Mouse (Mus musculus) liver, embryonic 11.5 days (tissue): Measurements from ENCODE around the gene Ago1. TPM values are rescaled to one million over a fixed set of nuclear protein-coding genes. Genes with fewer than 3 reads are reported as not detected.

Experiments
- ATAC-seq: fragments of 200-750 bp; cut with Nextera tagmentation; replicated peaks from 2 replicates; pipeline ENCODE4 v1.8.0; 2017; ENCODE audit warnings: moderate number of reproducible peaks, mild to moderate bottlenecking, moderate TSS enrichment, moderate library complexity; ENCODE audit not compliant: low FRiP score
- DNase-seq: peaks from one replicate; pipeline ENCODE4 v3.0.0-alpha.2; 2017; ENCODE audit warnings: low spot score
- H3K27ac ChIP-seq: fragments of 300-500 bp; sonication (generic); 2 replicates; pipeline ENCODE4 v1.5.1; 2014; ENCODE audit warnings: mild to moderate bottlenecking, low read depth, low read length, control low read depth
- H3K27me3 ChIP-seq: fragments of 300-500 bp; sonication (generic); replicated peaks from 2 replicates; pipeline ENCODE4 v1.6.1; 2014; ENCODE audit warnings: low read length, mixed read lengths; ENCODE audit not compliant: control insufficient read depth, insufficient read depth
- H3K36me3 ChIP-seq: fragments of 300-500 bp; sonication (generic); 2 replicates; pipeline ENCODE4 v1.6.1; 2014; ENCODE audit warnings: mild to moderate bottlenecking, low read length, moderate library complexity, mixed read lengths; ENCODE audit not compliant: control insufficient read depth, insufficient read depth
- H3K4me1 ChIP-seq: fragments of 300-500 bp; sonication (generic); replicated peaks from 2 replicates; pipeline ENCODE4 v1.6.1; 2014; ENCODE audit warnings: low read length, mixed read lengths; ENCODE audit not compliant: control insufficient read depth, insufficient read depth
- H3K4me2 ChIP-seq: fragments of 300-500 bp; sonication (generic); 2 replicates; pipeline ENCODE4 v1.6.1; 2014; ENCODE audit warnings: mild to moderate bottlenecking, control low read depth, moderate library complexity
- H3K4me3 ChIP-seq: fragments of 300-500 bp; sonication (generic); 2 replicates; pipeline ENCODE4 v1.5.1; 2014; ENCODE audit warnings: low read depth, low read length, control low read depth
- H3K9ac ChIP-seq: fragments of 300-500 bp; sonication (generic); 2 replicates; pipeline ENCODE4 v1.6.1; 2014; ENCODE audit warnings: low read depth, low read length, control low read depth
- H3K9me3 ChIP-seq: fragments of 300-500 bp; sonication (generic); 2 replicates; pipeline ENCODE4 v1.6.1; 2016; ENCODE audit warnings: low read length, inconsistent platforms, mixed read lengths; ENCODE audit not compliant: control insufficient read depth
- WGBS: fragments of 180-500 bp; shearing (Covaris S2); extraction: QIAGEN DNeasy Blood & Tissue Kit; methylation state at CpG from one replicate; pipeline ENCODE4 v1.1.7; 2014; 5-methylcytosine and 5-hydroxymethylcytosine counted together
- polyA plus RNA-seq: library from polyadenylated mRNA; unstranded; fragments of >200 nt; fragmentation: Nextera tagmentation; extraction: Ambion mirVana; gene quantifications from 2 replicates; pipeline ENCODE4 v1.2.1, GENCODE M21; 2014

The Ago1 gene
- polyA plus RNA-seq, 1 experiment from 2014 or later = 4.9 TPM

GRCm38 (mm10) chr4:126496963-126497362 is 28.6 kb upstream of the Ago1 start:
- DNase-seq (no peak), ATAC-seq (no peak)
- no peak overlapping the region for H3K27ac ChIP-seq
- no peak overlapping the region for H3K4me3 ChIP-seq
- H3K9ac ChIP-seq = no peak overlapping the region
- H3K27me3 ChIP-seq = no peaks in the 10 kb centered on the region
- 85% methylated on average over 2 of the region's 2 CpGs for WGBS
- no peaks in the 10 kb centered on the region for H3K36me3 ChIP-seq
- H3K4me2 ChIP-seq = no peak overlapping the region
- H3K4me1 ChIP-seq = no peaks in the 10 kb centered on the region
- no peaks in the 10 kb centered on the region for H3K9me3 ChIP-seq

- H3K9ac ChIP-seq = no peak overlapping the region
- H3K4me3 ChIP-seq = no peak overlapping the region
- H3K27ac ChIP-seq = no peak overlapping the region
- no peak overlapping the region for H3K4me2 ChIP-seq
- ATAC-seq = no peak
- no peaks in the 10 kb centered on the region for H3K4me1 ChIP-seq
- no peaks in the 10 kb centered on the region for H3K36me3 ChIP-seq
- no peak for DNase-seq
- WGBS = 68% methylated on average over 5 of the region's 5 CpGs
- no peaks in the 10 kb centered on the region for H3K27me3 ChIP-seq
- no peaks in the 10 kb centered on the region for H3K9me3 ChIP-seq
These were observed 27.8 kb upstream of the Ago1 start for GRCm38 (mm10) chr4:126495942-126496790.

DNA sequence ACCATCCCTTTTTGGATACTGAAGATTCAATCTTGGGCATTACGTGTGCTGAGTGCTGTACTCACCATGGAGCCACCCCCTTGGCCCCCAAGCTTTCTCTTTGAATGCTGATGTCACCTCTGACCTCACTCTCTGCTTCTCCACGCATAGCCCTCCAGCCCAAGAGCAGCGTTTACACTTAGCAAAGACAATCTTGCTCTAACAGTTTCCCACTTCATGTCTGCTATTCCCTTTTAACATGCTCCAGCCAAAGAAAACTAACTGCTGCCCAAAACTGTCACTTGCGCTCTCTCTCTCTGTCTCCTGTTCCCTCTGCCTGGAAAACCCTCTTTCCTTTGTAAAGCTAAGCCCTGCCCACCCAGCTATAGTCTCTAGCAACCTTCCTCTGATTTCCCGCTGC is 27.1 kb upstream of the Ago1 start:
- H3K36me3 ChIP-seq = no peaks in the 10 kb centered on the region
- WGBS = 61% methylated on average over 5 of the region's 5 CpGs
- no peak for DNase-seq
- no peaks in the 10 kb centered on the region for H3K9me3 ChIP-seq
- H3K27ac ChIP-seq = no peak overlapping the region
- H3K4me2 ChIP-seq = no peak overlapping the region
- H3K4me1 ChIP-seq = no peaks in the 10 kb centered on the region
- ATAC-seq = no peak
- H3K27me3 ChIP-seq = no peaks in the 10 kb centered on the region
- H3K4me3 ChIP-seq = no peak overlapping the region
- no peak overlapping the region for H3K9ac ChIP-seq

GRCm38 (mm10) chr4:126493416-126493815 is 25.0 kb upstream of the Ago1 start:
- DNase-seq (no peak), ATAC-seq (no peak)
- no peaks in the 10 kb centered on the region for H3K27me3 ChIP-seq
- H3K4me3 ChIP-seq = no peak overlapping the region
- no peaks in the 10 kb centered on the region for H3K4me1 ChIP-seq
- no peak overlapping the region for H3K27ac ChIP-seq
- H3K9ac ChIP-seq = no peak overlapping the region
- no peaks in the 10 kb centered on the region for H3K36me3 ChIP-seq
- no peaks in the 10 kb centered on the region for H3K9me3 ChIP-seq
- no peak overlapping the region for H3K4me2 ChIP-seq
- WGBS = 67% methylated on average over 4 of the region's 4 CpGs

GRCm38 (mm10) chr4:126491977-126492376 is 23.6 kb upstream of the Ago1 start:
- H3K4me1 ChIP-seq = no peaks in the 10 kb centered on the region
- WGBS = 66% methylated on average over 5 of the region's 5 CpGs

GRCm38 (mm10) chr4:126490726-126491125 is 22.3 kb upstream of the Ago1 start:
- H3K9ac ChIP-seq = no peak overlapping the region
- H3K9me3 ChIP-seq = no peaks in the 10 kb centered on the region
- WGBS = 80% methylated on average over 12 of the region's 12 CpGs
- H3K27ac ChIP-seq = no peak overlapping the region
- H3K36me3 ChIP-seq = no peaks in the 10 kb centered on the region
- no peaks in the 10 kb centered on the region for H3K27me3 ChIP-seq
- ATAC-seq (no peak), DNase-seq (no peak)
- H3K4me2 ChIP-seq = no peak overlapping the region
- H3K4me3 ChIP-seq = no peak overlapping the region
- no peaks in the 10 kb centered on the region for H3K4me1 ChIP-seq

More at GRCm38 (mm10) chr4:126491977-126492376, 23.6 kb upstream of the Ago1 start:
- ATAC-seq (no peak), DNase-seq (no peak)
- Histone ChIP-seq H3K27ac (no peak overlapping the region), H3K4me3 (no peak overlapping the region), H3K9ac (no peak overlapping the region), H3K27me3 (no peaks in the 10 kb centered on the region), H3K36me3 (no peaks in the 10 kb centered on the region), H3K4me2 (no peak overlapping the region), H3K9me3 (no peaks in the 10 kb centered on the region)

DNA sequence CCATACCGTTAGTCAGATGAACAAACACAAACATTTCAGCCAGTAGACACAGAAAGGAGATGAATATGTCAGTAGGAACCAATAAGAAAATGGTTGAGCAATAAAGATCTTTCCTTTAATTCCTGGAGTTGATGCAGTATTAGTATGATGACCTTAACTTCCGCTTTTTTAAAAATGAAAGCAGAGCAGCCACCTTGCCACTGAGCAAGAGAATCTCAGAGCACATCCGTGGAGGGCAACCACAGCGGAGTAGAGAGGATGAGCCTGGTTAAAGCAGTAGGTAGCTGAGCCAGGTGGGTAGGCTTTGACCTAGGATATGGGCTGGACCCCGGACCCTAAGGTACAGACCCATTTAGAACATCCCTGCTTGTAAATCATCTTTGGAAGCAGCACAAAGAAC is 21.4 kb upstream of the Ago1 start:
- H3K27me3 ChIP-seq = no peaks in the 10 kb centered on the region
- no peak overlapping the region for H3K27ac ChIP-seq
- no peaks in the 10 kb centered on the region for H3K9me3 ChIP-seq
- no peaks in the 10 kb centered on the region for H3K4me1 ChIP-seq
- no peak for DNase-seq
- no peak overlapping the region for H3K9ac ChIP-seq
- no peak overlapping the region for H3K4me3 ChIP-seq
- no peak overlapping the region for H3K4me2 ChIP-seq
- no peak for ATAC-seq
- H3K36me3 ChIP-seq = no peaks in the 10 kb centered on the region
- 73% methylated on average over 5 of the region's 5 CpGs for WGBS

GRCm38 (mm10) chr4:126486217-126486616 is 17.8 kb upstream of the Ago1 start:
- DNase-seq (no peak), ATAC-seq (no peak)
- Histone ChIP-seq H3K4me2 (no peak overlapping the region), H3K36me3 (no peaks in the 10 kb centered on the region), H3K9me3 (no peaks in the 10 kb centered on the region), H3K4me1 (no peaks in the 10 kb centered on the region), H3K27me3 (no peaks in the 10 kb centered on the region), H3K9ac (no peak overlapping the region), H3K27ac (no peak overlapping the region), H3K4me3 (no peak overlapping the region)
- 75% methylated on average over 1 of the region's 1 CpGs for WGBS

DNA sequence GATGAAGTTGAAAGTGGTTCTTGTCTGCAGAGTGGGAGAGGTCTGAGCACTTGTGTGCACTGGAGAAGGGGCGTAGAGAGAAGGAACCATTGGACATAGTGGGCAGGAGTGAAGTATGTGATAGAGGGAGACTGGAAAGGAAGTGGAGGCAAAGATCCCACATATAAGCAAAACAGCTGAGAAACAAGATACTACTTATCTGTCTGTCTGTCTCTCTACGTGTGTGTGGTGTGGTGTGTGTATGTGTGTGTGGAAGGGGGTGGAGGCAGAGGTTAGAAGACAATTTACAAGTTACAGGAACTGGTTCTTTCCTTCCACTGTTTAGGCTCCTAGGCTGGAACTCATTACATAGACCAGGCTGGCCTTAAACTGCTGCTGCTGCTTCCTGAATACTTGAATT is 16.7 kb upstream of the Ago1 start:
- no peak overlapping the region for H3K27ac ChIP-seq
- H3K4me3 ChIP-seq = no peak overlapping the region
- H3K36me3 ChIP-seq = no peaks in the 10 kb centered on the region
- WGBS = 59% methylated on average over 2 of the region's 2 CpGs
- no peaks in the 10 kb centered on the region for H3K9me3 ChIP-seq
- ATAC-seq (no peak), DNase-seq (peak; percentile 16)
- H3K4me2 ChIP-seq = no peak overlapping the region
- H3K27me3 ChIP-seq = no peaks in the 10 kb centered on the region
- H3K4me1 ChIP-seq = no peaks in the 10 kb centered on the region
- H3K9ac ChIP-seq = no peak overlapping the region
